8 mouse cellular contexts compared by ENCODE assay signal in genomic region chr2:30067962-30068361, GRCm38 (mm10). TPM values are rescaled to one million over a fixed set of nuclear protein-coding genes. Genes with fewer than 3 reads are reported as not detected.
DNase-seq lines count a peak whose midpoint lies in the region; ATAC-seq and TF ChIP-seq lines count a peak whose summit lies in the region.

No protein-coding gene starts in this region.

- no peak for TF ChIP-seq POLR2A in embryonic fibroblast, embryonic 13.5 days (IDR thresholded peaks at IDR 0.05; ENCODE audit: low read depth, low read length)

- peak overlapping the region; percentile 99 for H3K4me3 ChIP-seq in lung, embryonic 14.5 days (ENCODE audit: low read depth, low read length)
- peak overlapping the region; percentile 99 for H3K4me3 ChIP-seq in embryonic fibroblast, embryonic 13.5 days (ENCODE audit: insufficient read depth, low read length)
- peak overlapping the region; percentile 100 for H3K4me3 ChIP-seq in limb, embryonic 11.5 days (ENCODE audit: low read depth, low read length)
- peak overlapping the region; percentile 100 for H3K4me3 ChIP-seq in neural tube, embryonic 14.5 days (ENCODE audit: low read depth, low read length)

- peaks cover 15% of the 10 kb centered on the region; the same call in 1 of the 2 replicates for H3K4me1 ChIP-seq in lung, embryonic 14.5 days (ENCODE audit: insufficient read depth)
- peaks cover 6% of the 10 kb centered on the region for H3K4me1 ChIP-seq in embryonic fibroblast, embryonic 13.5 days (ENCODE audit: control insufficient read depth, insufficient read depth, low read length)
- H3K4me1 ChIP-seq in limb, embryonic 11.5 days (ENCODE audit: control insufficient read depth, insufficient read depth, low read length), result peaks cover 17% of the 10 kb centered on the region
- peaks cover 14% of the 10 kb centered on the region; the same call in 1 of the 2 replicates for H3K4me1 ChIP-seq in neural tube, embryonic 14.5 days (ENCODE audit: control insufficient read depth, insufficient read depth, low read length)

- H3K27ac ChIP-seq in lung, embryonic 14.5 days (ENCODE audit: low read depth), result 0 out of 2 replicates have a peak overlapping the region, but pooled peaks have one; percentile 0
- no peak overlapping the region for H3K27ac ChIP-seq in embryonic fibroblast, embryonic 13.5 days (ENCODE audit: insufficient read depth, low read length)
- H3K27ac ChIP-seq in limb, embryonic 11.5 days (replicated peaks; ENCODE audit: low read depth, low read length), result no peak overlapping the region
- H3K27ac ChIP-seq in neural tube, embryonic 14.5 days (ENCODE audit: low read depth, low read length), result no peak overlapping the region

- H3K36me3 ChIP-seq in lung, embryonic 14.5 days (ENCODE audit: insufficient read depth), result peaks cover 41% of the 10 kb centered on the region
- peaks cover 15% of the 10 kb centered on the region for H3K36me3 ChIP-seq in limb, embryonic 11.5 days (ENCODE audit: control insufficient read depth, insufficient read depth, low read length)
- peaks cover 27% of the 10 kb centered on the region for H3K36me3 ChIP-seq in neural tube, embryonic 14.5 days (ENCODE audit: control insufficient read depth, insufficient read depth, low read length)

- H3K4me2 ChIP-seq in lung, embryonic 14.5 days, result peak overlapping the region; percentile 67
- H3K4me2 ChIP-seq in limb, embryonic 11.5 days (ENCODE audit: low read depth, severe bottlenecking), result peak overlapping the region; percentile 70
- peak overlapping the region; percentile 79 for H3K4me2 ChIP-seq in neural tube, embryonic 14.5 days (ENCODE audit: low read depth, low read length)

- H3K27me3 ChIP-seq in lung, embryonic 14.5 days (ENCODE audit: insufficient read depth, low read length), result no peaks in the 10 kb centered on the region
- H3K27me3 ChIP-seq in limb, embryonic 11.5 days (ENCODE audit: control insufficient read depth, insufficient read depth, low read length), result no peaks in the 10 kb centered on the region
- no peaks in the 10 kb centered on the region for H3K27me3 ChIP-seq in neural tube, embryonic 14.5 days (ENCODE audit: control insufficient read depth, insufficient read depth, low read length)

- ATAC-seq in lung, embryonic 14.5 days (ENCODE audit: insufficient read depth), result no peak
- no peak for ATAC-seq in limb, embryonic 11.5 days (ENCODE audit: insufficient number of reproducible peaks, low FRiP score, low TSS enrichment, low read depth)
- no peak for ATAC-seq in neural tube, embryonic 14.5 days (ENCODE audit: low read depth)
- no peak for ATAC-seq in erythroid progenitor cell, adult 5-6 weeks (replicated peaks; ENCODE audit: low FRiP score, poor library complexity, severe bottlenecking)

- H3K9me3 ChIP-seq in lung, embryonic 14.5 days (ENCODE audit: low read depth, low read length), result no peaks in the 10 kb centered on the region
- H3K9me3 ChIP-seq in limb, embryonic 11.5 days (ENCODE audit: control insufficient read depth, low read length), result no peaks in the 10 kb centered on the region
- H3K9me3 ChIP-seq in neural tube, embryonic 14.5 days (ENCODE audit: control insufficient read depth, low read length), result no peaks in the 10 kb centered on the region

- no peak for TF ChIP-seq CTCF in lung, embryonic 14.5 days (IDR thresholded peaks at IDR 0.05; ENCODE audit: low read depth)
- TF ChIP-seq CTCF in embryonic fibroblast, embryonic 13.5 days (IDR thresholded peaks at IDR 0.05; ENCODE audit: borderline replicate concordance, insufficient read depth, low read length), result no peak

- whole genome bisulfite sequencing in lung, embryonic 14.5 days, result 15% methylated on average over 7 of the region's 7 CpGs
- WGBS in limb, embryonic 11.5 days, result 29% methylated on average over 7 of the region's 7 CpGs
- WGBS in neural tube, embryonic 14.5 days, result 21% methylated on average over 7 of the region's 7 CpGs

- H3K9ac ChIP-seq in lung, embryonic 14.5 days, result peak overlapping the region; percentile 99
- peak overlapping the region; percentile 98 for H3K9ac ChIP-seq in limb, embryonic 11.5 days (ENCODE audit: low read length)
- peak overlapping the region; percentile 97 for H3K9ac ChIP-seq in neural tube, embryonic 14.5 days (replicated peaks; ENCODE audit: low read depth, low read length)

- DNase-seq in lung, embryonic 14.5 days, result no peak
- DNase-seq in lung, postnatal 10 days, result no peak
- no peak for DNase-seq in limb, embryonic 11.5 days (ENCODE audit: low spot score)
- DNase-seq in gastrocnemius, adult 8-10 months (ENCODE audit: low spot score in 2 of 2), result no peak
- no peak for DNase-seq in testis, postnatal 14 days (ENCODE audit: low spot score)

RNA-seq across cellular contexts. Expression of gene Pkn3, which starts 9.5 kb away (rescaled TPM):
- 9.5 and 11.7 TPM in 2 replicates for polyA plus RNA-seq in lung, embryonic 14.5 days (2014; fragmentation: Nextera tagmentation; extraction: Ambion mirVana)
- polyA plus RNA-seq in embryonic fibroblast, embryonic 13.5 days (2011; ENCODE audit: insufficient read length, low read depth, missing spikeins), result 6.5 and 8.2 TPM in 2 replicates
- 9.0 and 10.6 TPM in 2 replicates for polyA plus RNA-seq in limb, embryonic 11.5 days (2014; fragmentation: Nextera tagmentation; extraction: Ambion mirVana)
- polyA plus RNA-seq in neural tube, embryonic 14.5 days (2014; fragmentation: Nextera tagmentation; extraction: Ambion mirVana), result 0.70 and 1.5 TPM in 2 replicates
- total RNA-seq in gastrocnemius, adult 8-10 months (2022), result 1 to 10 TPM; 2.1 to 3.2 (median 2.7) TPM
- not detected in 2 replicates for total RNA-seq in erythroid progenitor cell, adult 5-6 weeks (2015; ENCODE audit: low replicate concordance)
- total RNA-seq in erythroid progenitor cell, adult 5-6 weeks (2017; ENCODE audit: low replicate concordance), result not detected in 2 replicates

RNA-seq across cellular contexts. Expression of gene Set, which starts 10.8 kb away (rescaled TPM):
- polyA plus RNA-seq in lung, embryonic 14.5 days (2014; fragmentation: Nextera tagmentation; extraction: Ambion mirVana), result 564 and 591 TPM in 2 replicates
- polyA plus RNA-seq in embryonic fibroblast, embryonic 13.5 days (2011; ENCODE audit: insufficient read length, low read depth, missing spikeins), result 457 and 582 TPM in 2 replicates
- 780 and 808 TPM in 2 replicates for polyA plus RNA-seq in limb, embryonic 11.5 days (2014; fragmentation: Nextera tagmentation; extraction: Ambion mirVana)
- polyA plus RNA-seq in neural tube, embryonic 14.5 days (2014; fragmentation: Nextera tagmentation; extraction: Ambion mirVana), result 315 and 363 TPM in 2 replicates
- total RNA-seq in gastrocnemius, adult 8-10 months (2022), result 100 to 1,000 TPM; 106 to 121 (median 118) TPM
- total RNA-seq in erythroid progenitor cell, adult 5-6 weeks (2015; ENCODE audit: low replicate concordance), result 56.2 and 60.5 TPM in 2 replicates
- total RNA-seq in erythroid progenitor cell, adult 5-6 weeks (2017; ENCODE audit: low replicate concordance), result 155 and 219 TPM in 2 replicates

RNA-seq across cellular contexts. Expression of gene Wdr34, which starts 19.3 kb away (rescaled TPM):
- 27.7 and 28.5 TPM in 2 replicates for polyA plus RNA-seq in lung, embryonic 14.5 days (2014; fragmentation: Nextera tagmentation; extraction: Ambion mirVana)
- 9.2 and 10.8 TPM in 2 replicates for polyA plus RNA-seq in embryonic fibroblast, embryonic 13.5 days (2011; ENCODE audit: insufficient read length, low read depth, missing spikeins)
- polyA plus RNA-seq in limb, embryonic 11.5 days (2014; fragmentation: Nextera tagmentation; extraction: Ambion mirVana), result 32.6 and 32.8 TPM in 2 replicates
- polyA plus RNA-seq in neural tube, embryonic 14.5 days (2014; fragmentation: Nextera tagmentation; extraction: Ambion mirVana), result 57.4 and 74.1 TPM in 2 replicates
- total RNA-seq in gastrocnemius, adult 8-10 months (2022), result 1 to 10 TPM; 3.9 to 5.6 (median 4.3) TPM
- 2.1 and 3.2 TPM in 2 replicates for total RNA-seq in erythroid progenitor cell, adult 5-6 weeks (2015; ENCODE audit: low replicate concordance)
- total RNA-seq in erythroid progenitor cell, adult 5-6 weeks (2017; ENCODE audit: low replicate concordance), result 0.26 TPM in 1 of 2 replicates, not detected in the other

RNA-seq across cellular contexts. Expression of gene Zdhhc12, which starts 25.5 kb away (rescaled TPM):
- polyA plus RNA-seq in lung, embryonic 14.5 days (2014; fragmentation: Nextera tagmentation; extraction: Ambion mirVana), result 28.5 and 31.5 TPM in 2 replicates
- 26.8 and 30.5 TPM in 2 replicates for polyA plus RNA-seq in embryonic fibroblast, embryonic 13.5 days (2011; ENCODE audit: insufficient read length, low read depth, missing spikeins)
- polyA plus RNA-seq in limb, embryonic 11.5 days (2014; fragmentation: Nextera tagmentation; extraction: Ambion mirVana), result 32.1 and 34.1 TPM in 2 replicates
- 24.6 and 28.8 TPM in 2 replicates for polyA plus RNA-seq in neural tube, embryonic 14.5 days (2014; fragmentation: Nextera tagmentation; extraction: Ambion mirVana)
- 1 to 10 TPM; 3.1 to 3.9 (median 3.4) TPM for total RNA-seq in gastrocnemius, adult 8-10 months (2022)
- total RNA-seq in erythroid progenitor cell, adult 5-6 weeks (2015; ENCODE audit: low replicate concordance), result 8.6 and 13.4 TPM in 2 replicates
- total RNA-seq in erythroid progenitor cell, adult 5-6 weeks (2017; ENCODE audit: low replicate concordance), result 2.3 and 4.0 TPM in 2 replicates

RNA-seq across cellular contexts. Expression of gene Zer1, which starts 56.4 kb away (rescaled TPM):
- polyA plus RNA-seq in lung, embryonic 14.5 days (2014; fragmentation: Nextera tagmentation; extraction: Ambion mirVana), result 8.8 and 8.9 TPM in 2 replicates
- polyA plus RNA-seq in embryonic fibroblast, embryonic 13.5 days (2011; ENCODE audit: insufficient read length, low read depth, missing spikeins), result 15.2 and 21.4 TPM in 2 replicates
- polyA plus RNA-seq in limb, embryonic 11.5 days (2014; fragmentation: Nextera tagmentation; extraction: Ambion mirVana), result 6.7 and 8.7 TPM in 2 replicates
- 16.0 and 20.9 TPM in 2 replicates for polyA plus RNA-seq in neural tube, embryonic 14.5 days (2014; fragmentation: Nextera tagmentation; extraction: Ambion mirVana)
- total RNA-seq in gastrocnemius, adult 8-10 months (2022), result 10 to 100 TPM; 23.5 to 24.8 (median 24.3) TPM
- 10.9 and 27.4 TPM in 2 replicates for total RNA-seq in erythroid progenitor cell, adult 5-6 weeks (2015; ENCODE audit: low replicate concordance)
- 6.7 and 11.7 TPM in 2 replicates for total RNA-seq in erythroid progenitor cell, adult 5-6 weeks (2017; ENCODE audit: low replicate concordance)
